Mouse (Mus musculus) urinary bladder, postnatal 4 days (tissue): ENCODE data around the gene Aarsd1.
"Not testable (repeated sequence)": the region's sequence is repeated elsewhere in the genome, so short reads cannot be mapped to it uniquely, and the experiment has no call there.

ENCODE experiments used
- DNase-seq, 2 experiments: peaks; one replicate each; pipeline ENCODE4 v3.0.0; 2021 to 2022; ENCODE audit warnings: low spot score in 2 of 2

Aarsd1 gene

GRCm38 (mm10) chr11:101378926-101379325, 38.5 kb downstream of the Aarsd1 start:
- DNase-seq, result no peak

GRCm38 (mm10) chr11:101378196-101378595, 39.2 kb downstream of the Aarsd1 start:
- DNase-seq, result not testable (repeated sequence)

GRCm38 (mm10) chr11:101374421-101374938, 42.9 kb downstream of the Aarsd1 start:
- no peak for DNase-seq

GRCm38 (mm10) chr11:101370141-101370540, 47.3 kb downstream of the Aarsd1 start:
- DNase-seq, result no peak

GRCm38 (mm10) chr11:101367326-101367935, 50.0 kb downstream of the Aarsd1 start, which contains the start of gene G6pc:
G6pc (plus strand) TSS chr11:101367561.
- DNase-seq, result no peak

- DNase-seq, result no peak
Observed at GRCm38 (mm10) chr11:101364531-101364931, 52.9 kb downstream of the Aarsd1 start.

- no peak for DNase-seq
Observed at GRCm38 (mm10) chr11:101360651-101361113, 56.7 kb downstream of the Aarsd1 start.

GRCm38 (mm10) chr11:101359776-101360175, 57.6 kb downstream of the Aarsd1 start:
- DNase-seq, result no peak

GRCm38 (mm10) chr11:101357505-101358182, 59.8 kb downstream of the Aarsd1 start:
- DNase-seq, result no peak
